Mouse (Mus musculus): ENCODE data around the gene Mrps15. TPM values are rescaled to one million over a fixed set of nuclear protein-coding genes. Genes with fewer than 3 reads are reported as not detected.

The Mrps15 gene
- polyA plus RNA-seq (2016; fragmentation: Nextera tagmentation; extraction: Ambion mirVana) = 131 and 135 TPM in 2 replicates

- Histone ChIP-seq H3K4me2 (replicated peaks) (peak within 1 kb of the TSS; percentile 93), H3K4me1 (peaks cover 15% of the 10 kb centered on the region), H3K9me3 (no peaks in the 10 kb centered on the region), H3K27me3 (replicated peaks) (no peaks in the 10 kb centered on the region), H3K4me3 (peak within 1 kb of the TSS; percentile 92), H3K9ac (peak within 1 kb of the TSS; percentile 82), H3K36me3 (peaks cover 16% of the 10 kb centered on the region), H3K27ac (peak within 1 kb of the TSS; percentile 72)
- peak; percentile 94 for ATAC-seq (ENCODE audit: low FRiP score, low read depth)
- WGBS = under 1% methylated on average over 56 of the region's 56 CpGs
These were observed at the start of gene Mrps15 for GRCm38 (mm10) chr4:126046851-126047585. Gene Mrps15, plus strand, starts transcription at chr4:126046925.

- no peaks in the 10 kb centered on the region for H3K27me3 ChIP-seq (replicated peaks)
- 89% methylated on average over 2 of the region's 2 CpGs for WGBS
- H3K4me3 ChIP-seq = no peak overlapping the region
- no peaks in the 10 kb centered on the region for H3K36me3 ChIP-seq
- no peaks in the 10 kb centered on the region for H3K4me1 ChIP-seq
- ATAC-seq (ENCODE audit: low FRiP score, low read depth) = no peak
- peaks cover 13% of the 10 kb centered on the region for H3K9me3 ChIP-seq
- H3K9ac ChIP-seq = no peak overlapping the region
- H3K4me2 ChIP-seq (replicated peaks) = no peak overlapping the region
- no peak overlapping the region for H3K27ac ChIP-seq
These were observed 48.9 kb upstream of the Mrps15 start for GRCm38 (mm10) chr4:125997826-125998225.

GRCm38 (mm10) chr4:126001311-126002199 lies 45.2 kb upstream of the Mrps15 start:
- no peak for ATAC-seq (ENCODE audit: low FRiP score, low read depth)
- Histone ChIP-seq H3K27me3 (replicated peaks) (no peaks in the 10 kb centered on the region), H3K27ac (no peak overlapping the region), H3K4me2 (replicated peaks) (no peak overlapping the region), H3K9me3 (peaks cover 13% of the 10 kb centered on the region), H3K4me1 (no peaks in the 10 kb centered on the region), H3K4me3 (no peak overlapping the region), H3K9ac (no peak overlapping the region), H3K36me3 (no peaks in the 10 kb centered on the region)
- 84% methylated on average over 12 of the region's 12 CpGs for WGBS

GRCm38 (mm10) chr4:126017676-126018332 lies 28.9 kb upstream of the Mrps15 start:
- H3K4me2 ChIP-seq (replicated peaks) = no peak overlapping the region
- ATAC-seq (ENCODE audit: low FRiP score, low read depth) = no peak
- WGBS = 85% methylated on average over 7 of the region's 7 CpGs
- no peaks in the 10 kb centered on the region for H3K9me3 ChIP-seq
- no peaks in the 10 kb centered on the region for H3K27me3 ChIP-seq (replicated peaks)
- H3K4me3 ChIP-seq = no peak overlapping the region
- no peak overlapping the region for H3K9ac ChIP-seq
- H3K27ac ChIP-seq = no peak overlapping the region
- no peaks in the 10 kb centered on the region for H3K36me3 ChIP-seq
- H3K4me1 ChIP-seq = no peaks in the 10 kb centered on the region

- H3K4me1 ChIP-seq = no peaks in the 10 kb centered on the region
- no peak overlapping the region for H3K9ac ChIP-seq
- no peaks in the 10 kb centered on the region for H3K27me3 ChIP-seq (replicated peaks)
- no peak overlapping the region for H3K4me3 ChIP-seq
- H3K27ac ChIP-seq = no peak overlapping the region
- no peak for ATAC-seq (ENCODE audit: low FRiP score, low read depth)
- H3K9me3 ChIP-seq = no peaks in the 10 kb centered on the region
- 82% methylated on average over 11 of the region's 11 CpGs for WGBS
- H3K4me2 ChIP-seq (replicated peaks) = no peak overlapping the region
- no peaks in the 10 kb centered on the region for H3K36me3 ChIP-seq
These were observed 27.7 kb upstream of the Mrps15 start for GRCm38 (mm10) chr4:126018966-126019538.

GRCm38 (mm10) chr4:126024303-126024900 lies 22.3 kb upstream of the Mrps15 start, which contains the start of gene Csf3r:
Gene Csf3r, plus strand, starts transcription at chr4:126024550.
- Histone ChIP-seq H3K27ac (no peak within 1 kb of the TSS), H3K27me3 (replicated peaks) (no peaks in the 10 kb centered on the region)
- 64% methylated on average over 16 of the region's 16 CpGs for WGBS

GRCm38 (mm10) chr4:126025801-126026200 lies 20.9 kb upstream of the Mrps15 start:
- Histone ChIP-seq H3K4me3 (no peak overlapping the region), H3K36me3 (no peaks in the 10 kb centered on the region), H3K27me3 (replicated peaks) (no peaks in the 10 kb centered on the region), H3K27ac (no peak overlapping the region), H3K4me2 (replicated peaks) (no peak overlapping the region), H3K9ac (no peak overlapping the region), H3K9me3 (no peaks in the 10 kb centered on the region), H3K4me1 (no peaks in the 10 kb centered on the region)
- ATAC-seq (ENCODE audit: low FRiP score, low read depth) = no peak
- WGBS = 91% methylated on average over 5 of the region's 5 CpGs

More at GRCm38 (mm10) chr4:126024303-126024900, 22.3 kb upstream of the Mrps15 start, which contains the start of gene Csf3r:
- Histone ChIP-seq H3K36me3 (no peaks in the 10 kb centered on the region), H3K4me2 (replicated peaks) (no peak within 1 kb of the TSS), H3K9me3 (no peaks in the 10 kb centered on the region), H3K9ac (no peak within 1 kb of the TSS), H3K4me1 (no peaks in the 10 kb centered on the region), H3K4me3 (no peak within 1 kb of the TSS)
- ATAC-seq (ENCODE audit: low FRiP score, low read depth) = no peak

GRCm38 (mm10) chr4:126027980-126028379 lies 18.7 kb upstream of the Mrps15 start:
- WGBS = 89% methylated on average over 3 of the region's 3 CpGs
- H3K36me3 ChIP-seq = no peaks in the 10 kb centered on the region
- no peak for ATAC-seq (ENCODE audit: low FRiP score, low read depth)
- H3K4me3 ChIP-seq = no peak overlapping the region
- no peak overlapping the region for H3K9ac ChIP-seq
- no peak overlapping the region for H3K27ac ChIP-seq
- no peaks in the 10 kb centered on the region for H3K27me3 ChIP-seq (replicated peaks)
- H3K4me2 ChIP-seq (replicated peaks) = no peak overlapping the region
- H3K4me1 ChIP-seq = no peaks in the 10 kb centered on the region
- no peaks in the 10 kb centered on the region for H3K9me3 ChIP-seq

- Histone ChIP-seq H3K4me2 (replicated peaks) (no peak overlapping the region), H3K27ac (no peak overlapping the region), H3K4me3 (no peak overlapping the region), H3K36me3 (no peaks in the 10 kb centered on the region), H3K9ac (no peak overlapping the region), H3K27me3 (replicated peaks) (no peaks in the 10 kb centered on the region), H3K9me3 (no peaks in the 10 kb centered on the region), H3K4me1 (no peaks in the 10 kb centered on the region)
- WGBS = 71% methylated on average over 3 of the region's 3 CpGs
- ATAC-seq (ENCODE audit: low FRiP score, low read depth) = no peak
These were observed 17.7 kb upstream of the Mrps15 start for GRCm38 (mm10) chr4:126029042-126029441.

- H3K4me2 ChIP-seq (replicated peaks) = no peak overlapping the region
- no peak overlapping the region for H3K27ac ChIP-seq
- no peak overlapping the region for H3K4me3 ChIP-seq
- H3K9me3 ChIP-seq = no peaks in the 10 kb centered on the region
- H3K27me3 ChIP-seq (replicated peaks) = no peaks in the 10 kb centered on the region
- no peaks in the 10 kb centered on the region for H3K36me3 ChIP-seq
- 73% methylated on average over 5 of the region's 5 CpGs for WGBS
- H3K9ac ChIP-seq = no peak overlapping the region
- H3K4me1 ChIP-seq = no peaks in the 10 kb centered on the region
- ATAC-seq (ENCODE audit: low FRiP score, low read depth) = no peak
These were observed 16.0 kb upstream of the Mrps15 start for GRCm38 (mm10) chr4:126030705-126031104.

- H3K27me3 ChIP-seq (replicated peaks) = no peaks in the 10 kb centered on the region
- no peak for ATAC-seq (ENCODE audit: low FRiP score, low read depth)
- no peak overlapping the region for H3K4me3 ChIP-seq
- no peak overlapping the region for H3K27ac ChIP-seq
- no peak overlapping the region for H3K9ac ChIP-seq
- no peaks in the 10 kb centered on the region for H3K36me3 ChIP-seq
- 93% methylated on average over 5 of the region's 5 CpGs for WGBS
- H3K4me2 ChIP-seq (replicated peaks) = no peak overlapping the region
- no peaks in the 10 kb centered on the region for H3K4me1 ChIP-seq
- H3K9me3 ChIP-seq = no peaks in the 10 kb centered on the region
These were observed 11.3 kb upstream of the Mrps15 start for GRCm38 (mm10) chr4:126035413-126035812.

All from neural tube, embryonic 12.5 days (tissue).